Mouse (Mus musculus) cerebellum, adult 2 months (tissue): ENCODE measurements at regions not wholly inside any gene's neighbourhood (a gene's known extent, or its start where the extent isn't known, plus 50 kb on each side); places are given as distances from the start of the nearest gene placed in this dataset.

Experiments
- CTCF ChIP-seq: fragments of 200-500 bp; IDR thresholded peaks from 2 replicates; pipeline ENCODE4 v1.5.1; 2011; ENCODE audit warnings: low read depth, mild to moderate bottlenecking, control low read depth, low read length, moderate library complexity, borderline replicate concordance; ENCODE audit not compliant: insufficient read depth
- POLR2A ChIP-seq: fragments of 200-500 bp; IDR thresholded peaks from 2 replicates; pipeline ENCODE4 v1.6.1; 2011; ENCODE audit warnings: low read length, control low read depth, borderline replicate concordance; ENCODE audit not compliant: insufficient read depth

DNA sequence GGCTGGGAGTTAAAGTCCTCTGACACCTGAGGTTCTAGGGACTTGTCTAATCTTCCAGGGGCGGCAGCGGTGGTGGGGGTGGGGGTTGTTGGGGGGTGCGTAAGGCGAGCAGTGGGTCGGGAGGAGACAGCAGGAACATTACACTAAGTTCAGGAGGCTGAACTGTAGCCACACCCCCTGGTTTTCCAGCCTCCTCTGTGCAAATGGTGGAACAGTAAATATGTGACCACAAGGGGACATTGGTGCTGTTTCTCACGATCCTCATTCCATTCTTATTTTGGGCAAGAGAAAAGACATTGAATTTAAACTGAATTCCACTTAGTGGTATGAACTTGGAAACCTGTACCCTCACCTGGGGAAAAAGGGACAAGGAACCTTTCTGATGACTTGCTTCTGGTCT lies 237.6 kb upstream of the Eef2kmt start:
- TF ChIP-seq CTCF (no peak), POLR2A (no peak)
